Mouse (Mus musculus) lung, postnatal 0 days (tissue): Measurements from ENCODE around the gene Nkx6-2.

Experiments used
- CTCF ChIP-seq: IDR thresholded peaks from 2 replicates; pipeline ENCODE4 v1.5.1; 2016; ENCODE audit warnings: antibody characterized with exemption, mild to moderate bottlenecking
- EP300 ChIP-seq: IDR thresholded peaks from 2 replicates; pipeline ENCODE4 v1.6.1; 2016; ENCODE audit warnings: antibody characterized with exemption, mild to moderate bottlenecking, control low read depth

DNA sequence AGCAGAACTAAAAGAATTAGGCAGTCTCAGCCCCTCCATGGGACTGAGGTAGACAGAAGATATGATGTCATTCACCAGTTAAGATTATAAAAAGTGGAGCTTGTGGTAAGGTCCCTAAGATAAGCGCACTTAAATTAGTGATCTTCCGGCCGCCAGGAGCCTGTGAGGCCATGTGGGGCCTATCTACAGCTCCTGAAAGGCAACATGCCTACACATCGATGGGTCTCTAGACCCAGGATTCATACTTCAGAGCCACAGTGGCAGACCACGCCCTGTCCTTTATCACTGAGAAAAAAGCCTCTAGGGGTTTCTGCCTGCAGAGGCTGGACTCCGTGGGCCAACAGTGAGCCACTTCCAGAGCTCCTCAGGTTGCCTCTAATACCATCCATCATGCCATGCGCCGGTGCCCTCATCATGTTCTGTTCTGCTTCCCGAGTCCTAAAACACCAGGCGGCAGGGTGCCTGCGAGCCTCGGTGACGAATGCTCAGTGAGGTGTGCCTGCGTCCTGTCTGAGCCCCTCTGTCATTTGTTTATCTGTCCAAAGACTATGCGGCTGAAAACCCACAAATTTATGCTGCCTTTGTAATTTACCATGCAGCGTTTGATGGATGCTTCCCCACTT is 6.4 kb downstream of the Nkx6-2 start:
- TF ChIP-seq CTCF, result no peak
- no peak for TF ChIP-seq EP300
